Mouse (Mus musculus): Measurements from ENCODE around the gene Hoxa3.

Hoxa3 gene

DNA sequence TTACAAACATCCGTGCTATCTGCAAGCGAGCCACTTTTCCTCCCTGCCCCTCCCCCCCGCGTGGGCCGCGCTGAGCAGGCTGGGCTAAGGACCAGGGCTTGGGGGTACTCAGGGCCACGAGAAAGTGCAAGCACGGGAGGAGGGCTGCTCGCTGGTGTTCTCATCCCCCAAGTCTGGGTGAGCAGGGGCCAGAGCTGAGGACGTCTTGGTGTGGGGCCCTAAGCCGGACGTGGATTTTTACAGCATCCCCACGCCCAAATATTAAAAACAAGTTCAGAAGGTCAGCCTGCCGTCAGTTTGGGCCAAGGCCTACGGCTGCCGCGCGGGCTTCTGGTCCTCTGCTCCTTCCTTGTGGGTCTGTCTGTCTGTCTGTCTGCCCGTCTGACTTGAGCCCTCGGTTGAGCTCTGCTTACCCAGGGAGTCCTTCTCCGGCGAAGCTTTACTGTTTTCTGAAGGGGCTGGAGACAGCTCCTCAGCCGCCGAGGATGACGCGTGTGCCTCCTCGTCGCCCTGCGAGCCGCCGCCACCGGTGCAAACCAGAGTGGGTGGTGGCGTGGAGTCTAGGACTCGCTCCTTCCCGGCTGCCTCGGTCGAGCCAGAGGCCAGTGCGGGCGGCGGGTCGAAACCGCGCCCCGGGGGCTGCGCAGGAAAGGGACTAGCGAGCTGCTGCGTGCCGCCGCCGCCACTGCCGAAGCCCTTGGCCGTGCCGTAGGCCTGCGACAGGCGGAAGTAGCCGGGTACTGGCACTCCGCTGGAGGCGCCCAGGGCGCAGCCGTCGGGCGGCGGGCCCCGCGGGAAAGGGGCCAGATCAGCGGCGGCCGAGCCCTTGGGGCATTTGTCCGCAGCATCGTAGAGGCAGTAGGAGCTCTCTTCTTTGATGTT, 20.7 kb upstream of the Hoxa3 start:
- no peak for ATAC-seq (ENCODE audit: insufficient number of reproducible peaks, low FRiP score, low TSS enrichment)

GRCm38 (mm10) chr6:52232984-52233545, 19.9 kb upstream of the Hoxa3 start:
- no peak for ATAC-seq (ENCODE audit: insufficient number of reproducible peaks, low FRiP score, low TSS enrichment)

- ATAC-seq (ENCODE audit: insufficient number of reproducible peaks, low FRiP score, low TSS enrichment), result no peak
These were observed 19.4 kb upstream of the Hoxa3 start for GRCm38 (mm10) chr6:52232568-52232965.

GRCm38 (mm10) chr6:52231885-52232567, 18.9 kb upstream of the Hoxa3 start:
- ATAC-seq (ENCODE audit: insufficient number of reproducible peaks, low FRiP score, low TSS enrichment), result no peak

DNA sequence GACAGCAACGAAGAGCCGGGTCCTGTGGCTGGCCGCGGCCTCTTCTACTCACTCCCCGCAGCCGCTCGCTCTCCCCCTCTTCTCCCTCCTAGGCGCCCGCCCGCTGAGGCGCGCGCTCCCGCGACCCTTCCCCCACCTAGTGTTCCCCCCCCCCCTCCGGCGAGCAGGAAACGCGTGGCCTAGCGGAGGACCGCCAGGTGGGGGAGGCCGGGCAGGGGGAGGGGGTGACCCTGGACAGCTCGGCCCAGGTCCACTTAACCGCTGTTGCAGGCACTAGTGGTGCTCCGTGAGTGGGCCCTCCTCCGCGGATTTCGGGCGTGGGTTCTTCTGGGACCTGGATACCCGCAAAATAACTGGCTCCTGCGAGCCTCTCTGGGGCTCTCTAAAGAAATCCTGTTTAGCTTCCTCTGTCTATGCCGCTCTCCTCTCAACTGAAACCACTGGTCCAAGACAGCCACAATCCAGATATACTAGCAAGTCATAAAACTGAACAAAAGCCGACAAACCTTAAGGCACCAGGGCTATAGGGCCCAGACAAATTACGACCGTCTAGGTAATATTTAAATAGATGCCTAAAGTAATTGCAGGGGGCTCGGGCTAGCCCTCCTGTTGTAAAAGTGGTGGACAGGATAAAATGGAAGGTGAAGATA, 17.5 kb upstream of the Hoxa3 start, which contains the start of gene Hoxa9:
TSS of gene Hoxa9 (minus strand) at position 574 of the 650 bp plus-strand sequence.
- ATAC-seq (ENCODE audit: insufficient number of reproducible peaks, low FRiP score, low TSS enrichment), result no peak

GRCm38 (mm10) chr6:52229558-52230416, 16.7 kb upstream of the Hoxa3 start:
- no peak for ATAC-seq (ENCODE audit: insufficient number of reproducible peaks, low FRiP score, low TSS enrichment)

DNA sequence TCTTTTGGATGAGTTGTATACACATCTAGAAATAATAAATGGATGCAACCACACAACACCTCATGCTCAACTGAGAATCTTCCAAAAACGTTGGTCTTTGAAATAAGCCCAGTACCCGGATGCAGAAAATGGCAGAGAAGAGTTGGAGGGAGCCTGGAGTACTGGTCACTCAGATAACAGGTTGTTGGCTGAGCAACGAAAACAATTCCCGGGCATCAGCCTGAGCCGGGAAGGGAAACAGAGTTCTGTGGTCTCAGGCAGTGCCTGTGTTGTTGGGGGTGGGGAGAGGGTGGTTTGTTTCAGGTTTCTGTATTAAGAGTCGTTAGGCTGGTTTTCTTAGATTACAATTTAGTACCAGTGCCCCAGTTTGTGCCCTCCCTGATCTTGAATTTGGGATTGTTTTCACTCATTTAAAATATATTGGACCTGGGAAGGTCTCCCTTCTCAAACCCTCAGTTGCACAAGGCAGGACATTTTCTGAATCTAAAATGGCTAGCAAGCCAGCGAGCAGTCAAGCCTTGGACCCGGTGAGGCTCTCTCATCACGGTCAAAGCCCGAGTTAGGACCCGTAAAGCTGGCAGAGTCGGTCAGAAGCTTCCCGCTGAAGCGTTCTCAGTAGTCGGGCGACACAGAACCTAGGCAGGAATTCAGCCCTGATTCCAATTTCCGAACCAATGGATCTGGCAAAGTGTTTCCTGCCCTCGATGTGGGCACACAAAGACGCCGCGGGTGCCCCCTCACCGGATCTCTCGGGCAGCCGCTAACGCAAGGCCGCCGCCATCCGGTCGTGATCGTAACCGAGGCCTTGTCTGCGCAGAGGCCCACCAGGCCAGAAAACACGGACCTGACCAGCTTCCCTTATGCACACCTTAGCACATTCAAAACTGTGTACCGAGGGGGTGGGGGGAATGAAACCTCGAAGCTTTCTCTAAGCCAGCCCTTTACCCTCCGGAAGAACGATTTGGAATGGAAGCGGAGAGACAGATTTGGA, 15.6 kb upstream of the Hoxa3 start:
- no peak for ATAC-seq (ENCODE audit: insufficient number of reproducible peaks, low FRiP score, low TSS enrichment)

DNA sequence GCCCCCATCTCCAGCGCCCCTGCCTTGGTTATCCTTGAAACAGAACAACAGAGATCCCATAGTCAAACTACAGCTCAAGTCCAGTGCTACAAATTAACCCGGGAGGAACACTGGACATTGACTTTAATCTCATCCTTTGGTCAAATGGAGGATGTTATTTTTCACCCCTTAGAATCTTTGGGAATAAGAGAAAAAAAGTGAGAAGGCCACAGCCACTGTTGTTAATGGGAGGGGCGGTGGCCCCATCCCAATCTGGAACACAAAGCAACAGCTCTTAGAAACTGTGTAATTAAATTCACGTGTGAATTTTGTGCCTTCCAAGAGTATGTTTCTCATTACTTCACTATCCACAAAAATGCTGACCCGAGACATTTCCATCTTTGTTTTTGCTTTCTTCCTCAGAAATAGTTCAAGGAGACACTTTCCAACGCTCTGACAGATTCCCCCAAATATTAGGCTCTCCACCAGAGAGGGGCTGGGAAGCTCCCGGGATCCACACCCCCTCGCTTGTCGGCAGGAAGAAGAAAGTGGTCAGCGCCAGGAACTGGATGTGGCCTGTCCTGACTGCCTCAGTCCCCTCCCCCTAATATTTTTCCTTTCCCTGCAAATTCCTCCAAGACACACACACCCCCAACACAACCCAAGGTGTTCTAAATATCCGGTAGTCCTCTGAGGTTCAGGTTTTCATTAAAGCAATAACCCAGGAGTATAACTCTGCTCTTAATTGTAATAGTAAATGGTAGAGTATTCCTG, 14.5 kb upstream of the Hoxa3 start:
- ATAC-seq (ENCODE audit: insufficient number of reproducible peaks, low FRiP score, low TSS enrichment), result no peak

DNA sequence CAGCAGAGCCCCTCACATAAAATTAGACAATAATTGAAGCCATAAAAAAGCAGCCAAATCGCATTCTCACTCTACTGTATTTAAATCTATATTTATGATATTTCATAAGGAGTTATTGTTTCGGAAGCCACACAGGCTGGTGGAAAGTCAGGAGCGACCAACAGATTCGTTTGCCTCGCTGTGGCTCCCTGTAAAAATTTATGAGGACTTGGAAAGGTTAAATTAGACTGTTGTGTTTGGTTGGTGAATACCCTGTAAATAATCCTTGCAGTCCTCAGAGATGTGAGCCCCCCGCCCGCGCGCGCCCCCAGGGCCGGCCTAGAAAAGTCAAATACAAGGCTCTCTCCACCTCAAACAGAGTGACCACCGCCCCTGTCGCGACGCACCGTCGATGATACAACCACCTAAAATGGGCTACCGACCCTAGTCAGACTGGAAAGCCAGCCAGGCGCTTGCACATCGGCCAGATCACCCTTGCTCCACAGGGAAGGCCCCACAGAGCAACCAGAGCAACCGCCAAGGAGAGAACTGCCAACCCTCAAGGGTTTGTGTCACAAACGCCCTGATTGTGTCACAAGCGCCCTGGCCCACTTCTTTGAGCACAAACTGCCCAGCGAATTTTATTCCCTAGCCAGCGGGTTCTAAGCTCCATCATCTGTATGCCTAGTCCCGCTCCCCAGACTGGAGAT, 13.6 kb upstream of the Hoxa3 start:
- no peak for ATAC-seq (ENCODE audit: insufficient number of reproducible peaks, low FRiP score, low TSS enrichment)

- ATAC-seq (ENCODE audit: insufficient number of reproducible peaks, low FRiP score, low TSS enrichment), result no peak
These were observed 12.8 kb upstream of the Hoxa3 start for GRCm38 (mm10) chr6:52225612-52226568.

DNA sequence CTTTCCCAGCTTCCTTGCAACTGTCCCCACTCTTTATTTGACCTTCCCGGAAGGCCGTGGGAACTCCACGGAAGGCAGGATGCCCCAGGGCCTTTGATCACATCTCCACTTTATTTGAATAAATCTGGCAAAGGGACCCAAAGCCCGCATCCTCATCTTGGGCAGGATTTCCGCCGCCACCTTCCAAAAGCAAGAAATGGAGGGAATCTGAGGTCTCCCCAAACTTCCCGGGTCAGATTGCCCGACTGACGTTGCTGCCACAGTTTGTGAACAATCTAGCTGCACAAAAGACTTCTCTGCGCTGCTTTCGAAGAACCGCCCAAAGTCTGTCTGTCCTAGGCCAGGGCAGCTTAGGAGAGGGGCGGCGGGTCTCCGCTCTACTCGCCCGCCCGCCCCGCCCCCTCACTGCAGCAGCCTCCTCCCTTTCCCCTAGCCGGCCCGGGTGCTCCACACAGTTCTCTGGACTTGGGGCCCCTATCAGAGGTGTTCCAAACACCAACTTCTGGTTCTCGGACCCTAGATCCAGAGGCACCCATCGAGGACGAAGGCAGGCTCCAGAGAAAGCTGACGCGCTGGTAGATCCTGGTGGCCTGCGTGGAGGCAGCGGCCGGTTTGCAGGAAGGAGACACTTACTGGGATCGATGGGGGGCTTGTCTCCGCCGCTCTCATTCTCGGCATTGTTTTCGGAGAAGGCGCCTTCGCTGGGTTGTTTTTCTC, 11.9 kb upstream of the Hoxa3 start:
- ATAC-seq (ENCODE audit: insufficient number of reproducible peaks, low FRiP score, low TSS enrichment), result no peak

DNA sequence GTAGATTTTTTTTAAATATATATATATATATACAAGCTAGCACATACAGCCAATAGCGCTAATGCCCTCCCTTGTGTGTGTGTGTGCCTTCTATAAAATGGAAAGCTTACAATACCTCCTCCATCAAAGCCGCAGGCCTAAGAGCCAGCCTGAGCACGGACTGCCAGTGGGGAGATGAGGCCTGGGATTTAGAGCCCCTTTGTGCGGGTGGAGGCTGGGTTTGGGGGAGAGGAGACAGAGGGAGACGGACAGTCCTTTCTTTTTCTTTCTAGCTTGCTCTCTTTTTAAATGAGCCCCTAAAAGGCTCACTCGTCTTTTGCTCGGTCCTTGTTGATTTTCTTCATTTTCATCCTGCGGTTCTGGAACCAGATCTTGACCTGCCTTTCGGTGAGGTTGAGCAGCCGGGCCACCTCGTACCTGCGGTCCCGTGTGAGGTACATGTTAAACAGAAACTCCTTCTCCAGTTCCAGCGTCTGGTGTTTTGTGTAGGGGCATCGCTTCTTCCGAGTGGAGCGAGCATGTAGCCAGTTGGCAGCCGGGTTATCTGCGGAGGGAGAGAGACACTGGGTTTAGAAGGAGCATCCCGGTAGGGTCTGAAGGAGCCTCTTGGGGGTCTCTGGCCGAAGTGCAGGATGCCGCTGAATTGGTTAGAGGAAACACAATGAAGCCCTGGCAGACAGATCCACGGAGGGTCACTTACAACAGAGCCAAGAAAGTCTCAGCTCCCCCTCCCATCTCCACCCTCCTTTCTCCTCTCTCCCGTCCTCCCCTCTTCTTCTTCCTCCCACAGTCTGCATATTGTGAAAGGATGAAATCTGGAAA, 11.0 kb upstream of the Hoxa3 start:
- no peak for ATAC-seq (ENCODE audit: insufficient number of reproducible peaks, low FRiP score, low TSS enrichment)

DNA sequence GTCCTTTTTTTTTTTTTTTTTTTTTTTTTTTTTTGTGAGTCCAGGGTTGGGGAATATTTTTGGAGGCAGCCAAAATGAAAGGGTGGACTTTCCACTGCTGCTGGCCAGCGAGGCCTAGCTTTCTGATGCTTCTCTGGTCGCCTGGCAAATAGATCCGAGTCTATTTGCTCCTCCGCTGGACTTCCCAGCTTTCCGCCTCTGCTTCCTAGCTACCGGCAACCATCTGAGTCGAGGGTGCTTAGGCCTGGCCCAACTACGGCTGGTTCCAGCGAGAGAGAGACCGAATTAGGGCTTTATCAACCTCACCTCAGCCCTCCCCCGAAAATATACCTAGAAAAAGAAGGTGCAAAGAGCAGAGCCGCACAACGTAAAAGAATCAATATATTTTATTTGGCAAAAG, 9.6 kb upstream of the Hoxa3 start:
- ATAC-seq (ENCODE audit: insufficient number of reproducible peaks, low FRiP score, low TSS enrichment), result no peak

DNA sequence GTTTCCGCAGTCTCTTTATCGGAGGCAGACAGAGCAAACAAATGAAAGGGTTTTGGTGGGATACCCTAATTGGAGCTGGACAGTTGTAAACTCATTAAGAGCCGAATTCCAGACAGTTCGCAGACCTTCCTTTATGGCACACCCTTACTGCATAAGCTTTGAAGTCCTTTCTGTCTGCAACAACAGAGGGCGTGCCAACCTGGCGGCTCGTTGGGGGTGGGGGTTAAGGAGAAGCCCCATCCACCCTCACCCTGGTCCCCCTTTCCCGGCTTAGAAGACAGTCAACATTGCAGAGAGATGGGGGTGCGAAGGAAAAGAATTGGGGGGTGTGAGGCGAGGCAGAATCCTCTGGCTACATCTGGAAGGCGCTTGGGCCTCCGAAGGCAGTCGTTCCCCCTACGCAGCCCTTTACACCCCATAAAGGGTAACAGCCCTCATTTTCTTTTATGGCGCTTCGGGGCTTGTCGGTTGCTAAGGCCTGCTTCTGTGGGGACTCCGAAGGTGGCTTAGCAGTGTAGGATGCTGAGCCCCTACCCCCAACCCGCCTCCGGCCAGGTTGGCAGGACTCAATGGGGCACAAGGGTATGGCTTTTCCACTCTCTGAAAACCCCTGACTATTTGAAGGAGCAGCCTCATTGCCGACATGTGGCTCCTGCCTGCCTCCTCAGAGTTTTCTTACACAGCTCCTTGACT, 9.0 kb upstream of the Hoxa3 start:
- ATAC-seq (ENCODE audit: insufficient number of reproducible peaks, low FRiP score, low TSS enrichment), result no peak
